ENCODE assay signal across 17 mouse cellular contexts in genomic region chr19:29417894-29418293, GRCm38 (mm10). TPM values are rescaled to one million over a fixed set of nuclear protein-coding genes. Genes with fewer than 3 reads are reported as not detected.
DNase-seq lines count a peak whose midpoint lies in the region; ATAC-seq and TF ChIP-seq lines count a peak whose summit lies in the region.
"Had no signal": no experiment of that assay in that cellular context is flagged by ENCODE, and none has a peak within 500 bp of the region (broad histone marks: within the 10 kb centered on the region; RNA-seq: fewer than 3 reads in every experiment).

No protein-coding gene starts in this region.

- H3K27ac ChIP-seq in liver, embryonic 11.5 days (ENCODE audit: low read depth, low read length): 0 out of 2 replicates have a peak overlapping the region, but pooled peaks have one; percentile 25
- H3K27ac ChIP-seq in small intestine, adult 2 months (ENCODE audit: insufficient read depth, low read depth, low read length): 0 out of 2 replicates have a peak overlapping the region, but pooled peaks have one; percentile 14
- no peak overlapping the region for H3K27ac ChIP-seq in cerebellum, adult 2 months (ENCODE audit: insufficient read depth, low read length)
- H3K27ac ChIP-seq: limb, embryonic 10.5 days; midbrain, embryonic 10.5 days; neural tube, embryonic 12.5 days had no signal

- DNase-seq in liver, embryonic 11.5 days (ENCODE audit: low spot score): no peak
- DNase-seq in liver: no peak
- DNase-seq in induced T-regulatory cell, adult 2 months (ENCODE audit: low read depth): peak; percentile 72
- DNase-seq in cerebellum, postnatal 25 days: no peak
- no peak for DNase-seq in cerebellum, adult 2 months
- DNase-seq: kidney, adult 11 months; layer of hippocampus, postnatal 36 days had no signal

- H3K9me3 ChIP-seq in liver, embryonic 11.5 days (ENCODE audit: control insufficient read depth, low read length): no peaks in the 10 kb centered on the region
- H3K9me3 ChIP-seq: G1E; limb, embryonic 10.5 days; midbrain, embryonic 10.5 days; neural tube, embryonic 12.5 days had no signal

- peaks cover 22% of the 10 kb centered on the region for H3K4me1 ChIP-seq in liver, embryonic 11.5 days (replicated peaks; ENCODE audit: control insufficient read depth, insufficient read depth, low read length)
- H3K4me1 ChIP-seq in small intestine, adult 2 months (ENCODE audit: control insufficient read depth, insufficient read depth, insufficient read length, low read length): peaks cover 1% of the 10 kb centered on the region; the same call in 1 of the 2 replicates
- no peaks in the 10 kb centered on the region for H3K4me1 ChIP-seq in cerebellum, adult 2 months (ENCODE audit: control insufficient read depth, insufficient read depth, low read length)
- H3K4me1 ChIP-seq: limb, embryonic 10.5 days; neural tube, embryonic 12.5 days had no signal

- 33% methylated on average over 2 of the region's 2 CpGs for WGBS in liver, embryonic 11.5 days
- 85% methylated on average over 2 of the region's 2 CpGs for WGBS in small intestine, adult 2 months
- 30% methylated on average over 2 of the region's 2 CpGs for WGBS in cerebellum, adult 2 months

- no peak for ATAC-seq in liver, embryonic 11.5 days (replicated peaks; ENCODE audit: low FRiP score)
- peak; percentile 48 for ATAC-seq in CD4-positive, CD25-positive, alpha-beta regulatory T cell, adult 4 months

- no peaks in the 10 kb centered on the region for H3K27me3 ChIP-seq in liver, embryonic 11.5 days (replicated peaks; ENCODE audit: control insufficient read depth, insufficient read depth, low read length)
- H3K27me3 ChIP-seq in small intestine, adult 2 months (ENCODE audit: control insufficient read depth, insufficient read depth, low read length): no peaks in the 10 kb centered on the region
- no peaks in the 10 kb centered on the region for H3K27me3 ChIP-seq in cerebellum, adult 2 months (ENCODE audit: control insufficient read depth, insufficient read depth, low read length)
- H3K27me3 ChIP-seq: neural tube, embryonic 12.5 days had no signal

- no peak overlapping the region for H3K4me3 ChIP-seq in liver, embryonic 11.5 days (ENCODE audit: low read depth, low read length)
- H3K4me3 ChIP-seq in small intestine, adult 2 months (ENCODE audit: low read depth, low read length): no peak overlapping the region
- no peak overlapping the region for H3K4me3 ChIP-seq in cerebellum, adult 2 months (replicated peaks; ENCODE audit: insufficient read depth, low read depth, low read length)
- H3K4me3 ChIP-seq: limb, embryonic 10.5 days; midbrain, embryonic 10.5 days; neural tube, embryonic 12.5 days had no signal

- TF ChIP-seq POLR2A in small intestine, adult 2 months (IDR thresholded peaks at IDR 0.05; ENCODE audit: low read depth, low read length): no peak
- no peak for TF ChIP-seq POLR2A in cerebellum, adult 2 months (IDR thresholded peaks at IDR 0.05; ENCODE audit: borderline replicate concordance, insufficient read depth, low read length)

- no peak overlapping the region for H3K9ac ChIP-seq in liver, embryonic 11.5 days (ENCODE audit: low read depth, low read length)
- H3K9ac ChIP-seq: neural tube, embryonic 12.5 days had no signal

- H3K4me2 ChIP-seq in liver, embryonic 11.5 days: peak overlapping the region; percentile 55; the same call in 1 of the 2 replicates
- H3K4me2 ChIP-seq: neural tube, embryonic 12.5 days had no signal

- TF ChIP-seq CTCF in small intestine, adult 2 months (IDR thresholded peaks at IDR 0.05; ENCODE audit: extremely low read depth, insufficient read length, insufficient replicate concordance, low read depth, low read length): no peak
- TF ChIP-seq CTCF in cerebellum, adult 2 months (IDR thresholded peaks at IDR 0.05; ENCODE audit: borderline replicate concordance, insufficient read depth, low read depth, low read length): no peak

- no peaks in the 10 kb centered on the region for H3K36me3 ChIP-seq in liver, embryonic 11.5 days (ENCODE audit: control insufficient read depth, insufficient read depth, low read length)
- no peaks in the 10 kb centered on the region for H3K36me3 ChIP-seq in small intestine, adult 2 months (ENCODE audit: control insufficient read depth, insufficient read depth, low read length)
- H3K36me3 ChIP-seq: G1E; limb, embryonic 10.5 days; midbrain, embryonic 10.5 days; neural tube, embryonic 12.5 days had no signal

RNA-seq across cellular contexts. Expression of gene Pdcd1lg2, which starts 7.2 kb away (rescaled TPM):
- not detected in 2 replicates for polyA plus RNA-seq in liver, embryonic 11.5 days (2014; fragmentation: Nextera tagmentation; extraction: Ambion mirVana)
- polyA plus RNA-seq in CD4-positive, CD25-positive, alpha-beta regulatory T cell, adult 4 months (2017; shearing (Covaris generic)): 10 to 100 TPM; 17.0 to 22.2 TPM
- 0.33 and 0.47 TPM in 2 replicates for polyA plus RNA-seq in small intestine, adult 2 months (2012; rRNA removed)
- 0.08 TPM in 1 of 2 replicates, not detected in the other for polyA plus RNA-seq in cerebellum, adult 2 months (2012; rRNA removed)
- polyA plus RNA-seq: cortical plate, adult 2 months; embryonic facial prominence, embryonic 14.5 days; forebrain, embryonic 11.5 days; hindbrain, embryonic 11.5 days; limb, embryonic 10.5 days; midbrain, embryonic 10.5 days; neural tube, embryonic 12.5 days had no signal

RNA-seq across cellular contexts. Expression of gene Cd274, which starts 50.6 kb away (rescaled TPM):
- polyA plus RNA-seq in liver, embryonic 11.5 days (2014; fragmentation: Nextera tagmentation; extraction: Ambion mirVana): 0.43 and 0.86 TPM in 2 replicates
- polyA plus RNA-seq in CD4-positive, CD25-positive, alpha-beta regulatory T cell, adult 4 months (2017; shearing (Covaris generic)): 10 to 100 TPM; 42.4 to 62.2 TPM
- polyA plus RNA-seq in small intestine, adult 2 months (2012; rRNA removed): 0.86 and 3.7 TPM in 2 replicates
- polyA plus RNA-seq in cerebellum, adult 2 months (2012; rRNA removed): 1.3 and 1.6 TPM in 2 replicates

RNA-seq across cellular contexts. Expression of gene Plgrkt, which starts 50.7 kb away (rescaled TPM):
- 54.0 and 56.2 TPM in 2 replicates for polyA plus RNA-seq in liver, embryonic 11.5 days (2014; fragmentation: Nextera tagmentation; extraction: Ambion mirVana)
- 100 to 1,000 TPM; 221 to 250 TPM for polyA plus RNA-seq in CD4-positive, CD25-positive, alpha-beta regulatory T cell, adult 4 months (2017; shearing (Covaris generic))
- polyA plus RNA-seq in small intestine, adult 2 months (2012; rRNA removed): 12.1 and 25.6 TPM in 2 replicates
- polyA plus RNA-seq in cerebellum, adult 2 months (2012; rRNA removed): 31.0 and 34.0 TPM in 2 replicates

Comparison
In these comparisons a context has a peak if more than half of its experiments do, and no peak if none do; other contexts are left out.
1. RNA of gene Pdcd1lg2, which starts 7.2 kb away (polyA plus RNA-seq): 17.0 to 22.2 TPM in CD4-positive, CD25-positive, alpha-beta regulatory T cell, adult 4 months; 0.33 to 0.47 TPM in small intestine, adult 2 months, 0.08 TPM in cerebellum, adult 2 months and not detected in liver, embryonic 11.5 days; every median in the first group is over 10 times any median in the second.